Mouse (Mus musculus): ENCODE measurements around the gene Nexn. TPM values are rescaled to one million over a fixed set of nuclear protein-coding genes. Genes with fewer than 3 reads are reported as not detected.
A peak's percentile ranks its signal among the peaks of the same experiment; 100 is the strongest.
"Not testable (repeated sequence)": the region's sequence is repeated elsewhere in the genome, so short reads cannot be mapped to it uniquely, and the experiment has no call there.

Gene Nexn
- polyA plus RNA-seq, 1 experiment = 2.0 TPM

DNA sequence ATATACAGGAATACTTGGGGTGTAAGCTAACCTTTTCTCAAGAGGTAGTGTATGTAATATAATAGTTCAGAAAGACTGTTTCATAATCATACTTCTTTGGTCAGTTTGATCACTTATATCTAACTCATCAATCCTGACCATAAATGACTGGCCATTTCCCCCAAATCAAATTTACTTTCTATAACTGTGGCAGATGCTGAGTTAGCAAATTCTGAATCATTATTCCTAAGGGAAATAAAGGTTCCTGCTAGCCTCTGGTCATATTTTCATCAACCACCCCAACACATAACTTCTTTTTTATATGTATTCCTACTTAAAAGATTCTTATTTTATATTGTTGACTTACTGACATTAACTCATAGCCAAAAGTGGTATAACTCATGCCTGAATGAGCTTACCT, 63.2 kb downstream of the Nexn start:
- DNase-seq (ENCODE audit: extremely low spot score in 1 of 2, low spot score in 1 of 2) = no peak

DNA sequence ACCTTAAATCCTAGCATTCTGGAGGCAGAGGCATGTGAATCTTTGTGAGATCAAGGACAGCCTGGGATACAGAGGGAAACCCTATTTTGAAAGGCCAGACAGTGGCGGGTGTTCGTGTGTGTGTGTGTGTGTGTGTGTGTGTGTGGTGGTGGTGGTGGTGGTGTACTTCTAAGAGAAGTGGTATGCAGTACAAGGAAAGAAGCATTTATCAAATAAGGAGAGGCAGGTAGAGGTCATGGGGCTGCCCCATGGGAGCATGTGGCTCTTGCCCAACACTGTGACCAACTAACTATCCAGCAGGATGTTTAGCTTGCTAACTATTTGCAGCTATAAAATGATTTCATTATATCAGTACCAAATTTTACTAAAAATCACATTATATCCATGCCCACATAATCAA, 64.5 kb downstream of the Nexn start:
- no peak for DNase-seq (ENCODE audit: extremely low spot score in 1 of 2, low spot score in 1 of 2)

- no peak for DNase-seq (ENCODE audit: extremely low spot score in 1 of 2, low spot score in 1 of 2)
Observed at GRCm38 (mm10) chr3:152201181-152201580, 65.0 kb downstream of the Nexn start.

- DNase-seq (ENCODE audit: extremely low spot score in 1 of 2, low spot score in 1 of 2) = no peak
Observed at GRCm38 (mm10) chr3:152199125-152199524, 67.0 kb downstream of the Nexn start.

DNA sequence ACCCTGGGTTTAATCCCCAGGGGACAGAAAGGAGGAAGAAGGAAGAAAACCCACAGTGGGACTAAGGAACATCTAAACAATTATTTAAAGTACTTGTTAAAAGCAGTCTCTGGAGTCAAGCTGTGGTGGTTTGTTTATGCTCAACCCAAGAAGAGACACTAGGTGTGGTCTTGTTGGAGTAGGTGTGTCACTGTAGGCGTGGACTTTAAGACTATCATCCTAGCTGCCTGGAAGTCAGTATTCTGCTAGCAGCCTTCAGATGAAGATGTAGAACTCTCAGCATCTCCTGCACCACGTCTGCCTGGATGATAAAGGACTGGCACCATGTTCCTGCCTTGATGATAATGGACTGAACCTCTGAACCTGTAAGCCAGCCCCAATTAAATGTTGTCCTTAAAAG, 68.9 kb downstream of the Nexn start:
- DNase-seq (ENCODE audit: extremely low spot score in 1 of 2, low spot score in 1 of 2) = not testable (repeated sequence)

DNA sequence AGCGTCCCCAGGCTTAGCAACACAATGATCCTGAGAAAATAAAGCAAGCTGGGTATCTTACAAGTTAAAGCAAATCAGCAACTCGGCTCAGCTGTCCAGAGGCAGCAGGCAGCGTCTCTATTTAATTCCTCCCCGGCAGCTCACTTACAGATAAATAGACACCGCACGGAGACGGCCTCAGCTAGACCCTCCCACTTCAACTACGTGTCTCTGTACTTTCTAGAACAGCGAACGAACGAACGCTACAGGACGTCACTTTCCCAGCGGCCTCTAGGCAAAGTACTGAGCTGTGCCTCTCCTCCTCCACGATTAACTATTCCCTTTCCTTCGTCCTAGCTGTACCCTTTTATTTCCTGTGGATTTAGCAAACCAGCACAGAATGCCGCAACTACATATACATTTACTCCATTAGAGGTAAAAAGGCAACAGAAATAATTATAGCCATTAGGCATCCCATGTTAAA, 72.5 kb downstream of the Nexn start:
- peak; percentile 88 to 95 for DNase-seq (ENCODE audit: extremely low spot score in 1 of 2, low spot score in 1 of 2)

DNA sequence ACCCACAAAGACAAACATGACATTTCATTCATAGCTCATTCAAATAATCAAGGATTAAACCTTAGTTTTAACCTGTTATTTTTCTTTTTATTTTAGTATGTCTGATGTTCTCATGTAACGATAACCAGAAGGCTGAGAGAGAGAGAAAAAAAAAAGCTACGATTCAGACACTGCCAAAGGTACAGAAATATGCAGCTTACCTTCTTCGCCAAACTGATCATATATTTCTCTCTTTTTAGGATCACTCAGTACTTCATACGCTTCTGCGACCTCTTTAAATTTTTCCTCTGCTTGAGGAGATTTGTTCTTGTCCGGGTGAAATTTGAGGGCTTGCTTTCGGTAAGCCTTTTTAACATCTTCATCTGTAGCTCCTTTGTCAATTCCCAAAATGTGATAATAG, 73.0 kb downstream of the Nexn start:
- DNase-seq (ENCODE audit: extremely low spot score in 1 of 2, low spot score in 1 of 2) = no peak

DNA sequence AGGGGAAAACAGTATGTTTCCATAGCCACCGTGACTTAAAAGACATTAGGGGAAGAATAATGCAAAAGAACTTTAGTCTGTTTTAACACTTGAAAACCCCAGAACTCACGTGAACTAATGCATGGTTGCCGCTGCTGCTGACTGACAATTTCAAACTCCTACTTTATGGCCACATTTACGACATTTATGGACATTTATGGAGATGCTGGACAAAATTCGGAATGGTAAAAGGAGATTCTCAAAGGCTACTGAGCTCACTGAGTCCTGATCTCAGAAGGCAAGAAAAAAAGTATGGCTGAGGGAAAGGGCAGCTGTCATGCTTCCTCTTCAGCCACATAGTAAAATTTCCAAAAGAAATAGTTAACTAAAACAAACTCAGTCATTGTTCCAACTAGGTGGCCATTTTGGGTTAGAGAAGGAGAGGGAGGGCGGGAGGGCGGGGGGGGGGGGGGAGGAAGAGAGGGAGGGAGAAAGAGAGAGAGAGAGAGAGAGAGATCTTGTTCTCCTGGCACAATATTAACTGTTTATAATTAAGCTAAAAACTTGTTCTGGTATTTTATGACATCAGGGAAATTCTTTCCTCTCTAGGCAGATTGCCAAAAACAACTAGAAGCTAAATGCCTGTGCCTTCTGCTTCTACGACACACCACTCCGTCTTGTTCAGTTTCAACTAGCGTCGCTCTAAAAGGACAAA, 73.8 kb downstream of the Nexn start:
- DNase-seq (ENCODE audit: extremely low spot score in 1 of 2, low spot score in 1 of 2) = peak in 1 of 2 experiments; percentile 33

GRCm38 (mm10) chr3:152191791-152192237, 74.3 kb downstream of the Nexn start:
- no peak for DNase-seq (ENCODE audit: extremely low spot score in 1 of 2, low spot score in 1 of 2)

- DNase-seq (ENCODE audit: extremely low spot score in 1 of 2, low spot score in 1 of 2) = no peak
Observed at GRCm38 (mm10) chr3:152190679-152191477, 75.3 kb downstream of the Nexn start.

- DNase-seq (ENCODE audit: extremely low spot score in 1 of 2, low spot score in 1 of 2) = no peak
Observed at GRCm38 (mm10) chr3:152189306-152189705, 76.8 kb downstream of the Nexn start.

Other genes starting within 250 kb of the Nexn start
- gene Gipc2, start 100.1 kb downstream of the Nexn start, polyA plus RNA-seq (2012; rRNA removed) = 2.7 and 3.9 TPM in 2 replicates
- gene Dnajb4, start 56.0 kb downstream of the Nexn start, polyA plus RNA-seq (2012; rRNA removed) = 45.3 and 49.9 TPM in 2 replicates
- gene Fubp1, start 55.9 kb downstream of the Nexn start, polyA plus RNA-seq (2012; rRNA removed) = 95.9 and 109 TPM in 2 replicates
- 42.3 and 47.2 TPM in 2 replicates for gene Miga1, start 74.1 kb upstream of the Nexn start, polyA plus RNA-seq (2012; rRNA removed)
- gene Usp33, start 80.1 kb upstream of the Nexn start, polyA plus RNA-seq (2012; rRNA removed) = 89.1 and 99.5 TPM in 2 replicates
- gene Zzz3, start 129.1 kb upstream of the Nexn start, polyA plus RNA-seq (2012; rRNA removed) = 25.7 and 26.3 TPM in 2 replicates

Data from frontal cortex, adult 2 months (tissue).